Mouse (Mus musculus): Measurements from ENCODE around the gene Whamm. TPM values are rescaled to one million over a fixed set of nuclear protein-coding genes. Genes with fewer than 3 reads are reported as not detected.

Whamm gene
- total RNA-seq, 4 experiments from 2014 or later = 20.6 to 23.8 (median 21.0) TPM

DNA sequence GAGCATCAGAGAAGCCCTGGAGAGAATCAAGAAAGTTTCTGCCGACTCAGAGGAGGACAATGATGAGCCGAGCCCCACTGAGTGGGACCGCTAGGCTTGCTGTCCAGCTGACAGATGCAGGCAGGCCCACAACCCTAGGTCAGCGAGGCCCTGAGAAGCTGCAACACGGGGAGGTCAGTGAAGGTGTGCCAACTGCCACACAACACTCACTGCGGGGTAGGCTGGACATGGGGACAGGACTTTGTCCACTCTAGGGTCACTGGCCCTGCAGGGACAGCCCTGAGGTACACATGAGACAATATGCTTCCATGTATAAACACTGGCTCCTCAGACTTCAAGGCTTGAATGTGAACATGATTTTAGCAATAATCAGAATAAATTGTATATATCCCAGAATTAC, 25.0 kb downstream of the Whamm start:
- DNase-seq (ENCODE audit: low spot score in 2 of 2) = no peak

- no peak for DNase-seq (ENCODE audit: low spot score in 2 of 2)
Measured at GRCm38 (mm10) chr7:81597660-81598059, 26.6 kb downstream of the Whamm start.

- DNase-seq (ENCODE audit: low spot score in 2 of 2) = no peak
Measured at GRCm38 (mm10) chr7:81599379-81600280, 28.6 kb downstream of the Whamm start.

- DNase-seq (ENCODE audit: low spot score in 2 of 2) = no peak
Measured at GRCm38 (mm10) chr7:81604991-81605390, 33.9 kb downstream of the Whamm start.

DNA sequence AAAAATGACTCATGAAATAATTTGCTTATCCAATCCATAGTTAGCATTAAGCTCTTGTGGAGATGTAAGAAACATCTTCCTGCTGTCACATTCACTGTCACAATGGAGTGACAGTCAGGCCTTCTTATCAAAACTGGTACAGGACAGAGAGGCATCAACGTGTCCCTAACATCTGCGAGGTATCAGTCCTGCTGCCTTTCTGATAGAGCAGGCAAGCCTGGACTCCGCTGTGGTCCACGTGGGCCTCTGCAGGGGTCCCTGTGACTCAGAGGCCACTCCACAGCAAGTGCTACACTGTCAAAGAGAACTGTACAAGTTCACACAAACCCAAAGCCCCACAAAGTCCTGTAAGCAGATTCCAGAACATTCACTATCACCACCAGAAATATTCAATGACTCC, 34.4 kb downstream of the Whamm start:
- no peak for DNase-seq (ENCODE audit: low spot score in 2 of 2)

- no peak for DNase-seq (ENCODE audit: low spot score in 2 of 2)
Measured at GRCm38 (mm10) chr7:81606452-81606851, 35.4 kb downstream of the Whamm start.

DNA sequence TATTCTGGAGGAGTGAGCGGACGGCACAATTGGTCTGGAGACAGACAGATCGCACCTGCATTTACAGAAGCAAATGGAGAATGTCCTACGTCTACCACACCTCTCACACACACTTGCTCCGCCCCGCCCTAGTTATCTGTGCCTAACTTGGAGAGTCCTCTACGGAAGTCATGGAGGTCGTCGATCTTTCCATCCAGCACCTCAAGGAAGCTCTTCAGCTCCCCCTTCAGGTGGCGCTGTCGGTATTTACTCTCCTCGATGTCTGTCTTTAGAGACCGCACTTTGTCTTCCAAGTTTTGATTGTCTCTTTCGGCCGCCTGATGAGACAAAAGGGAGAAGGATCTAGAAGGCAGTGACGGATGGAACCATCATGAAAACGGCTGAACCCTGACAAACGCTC, 39.1 kb downstream of the Whamm start:
- no peak for DNase-seq (ENCODE audit: low spot score in 2 of 2)

- no peak for DNase-seq (ENCODE audit: low spot score in 2 of 2)
Measured at GRCm38 (mm10) chr7:81612856-81613635, 42.0 kb downstream of the Whamm start.

- no peak for DNase-seq (ENCODE audit: low spot score in 2 of 2)
Measured at GRCm38 (mm10) chr7:81615031-81615430, 44.0 kb downstream of the Whamm start.

GRCm38 (mm10) chr7:81622793-81623192, 51.7 kb downstream of the Whamm start:
- no peak for DNase-seq (ENCODE audit: low spot score in 2 of 2)

- no peak for DNase-seq (ENCODE audit: low spot score in 2 of 2)
Measured at GRCm38 (mm10) chr7:81623767-81624166, 52.7 kb downstream of the Whamm start.

GRCm38 (mm10) chr7:81626460-81626859, 55.4 kb downstream of the Whamm start:
- no peak for DNase-seq (ENCODE audit: low spot score in 2 of 2)

DNA sequence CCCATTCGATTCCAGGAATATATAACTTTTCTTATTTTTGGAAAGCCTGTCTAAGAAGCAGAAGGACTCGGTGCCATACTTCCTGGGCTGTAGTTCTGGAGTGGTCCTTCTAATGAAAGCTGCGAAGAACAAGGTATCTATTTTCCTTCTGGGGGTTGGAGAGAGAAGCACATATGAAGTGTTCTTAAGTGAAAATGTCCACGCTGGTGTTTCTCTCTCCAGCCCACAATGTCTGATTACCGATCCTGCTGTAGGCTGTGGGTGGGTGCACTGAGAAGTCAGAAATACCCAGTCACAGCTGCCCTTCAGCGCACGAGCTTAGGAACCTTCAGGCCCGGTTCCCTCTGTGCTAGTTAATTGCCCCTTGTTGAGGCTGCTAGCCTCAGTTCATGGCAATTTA, 60.2 kb downstream of the Whamm start:
- no peak for DNase-seq (ENCODE audit: low spot score in 2 of 2)

- no peak for DNase-seq (ENCODE audit: low spot score in 2 of 2)
Measured at GRCm38 (mm10) chr7:81632586-81632985, 61.5 kb downstream of the Whamm start.

- DNase-seq (ENCODE audit: low spot score in 2 of 2) = no peak
Measured at GRCm38 (mm10) chr7:81641101-81641500, 70.0 kb downstream of the Whamm start.

GRCm38 (mm10) chr7:81644551-81645235, 73.6 kb downstream of the Whamm start:
- DNase-seq (ENCODE audit: low spot score in 2 of 2) = no peak

Other genes with a start within 250 kb of the Whamm start
- 100 to 1,000 TPM; 559 to 662 (median 611) TPM for gene Rps17, start 226.0 kb upstream of the Whamm start, total RNA-seq (2022)
- 100 to 1,000 TPM; 106 to 143 (median 140) TPM for gene Cpeb1, start 115.8 kb upstream of the Whamm start, total RNA-seq (2022)
- gene Ap3b2, start 77.3 kb upstream of the Whamm start, total RNA-seq (2022) = 100 to 1,000 TPM; 161 to 182 (median 173) TPM
- gene BC048679, start 73.0 kb upstream of the Whamm start, total RNA-seq (2022) = not detected
- under 1 TPM; 0.27 to 0.33 (median 0.30) TPM for gene Fsd2, start 4.3 kb upstream of the Whamm start, total RNA-seq (2022)
- 10 to 100 TPM; 77.8 to 89.4 (median 88.7) TPM for gene Homer2, start 136.3 kb downstream of the Whamm start, total RNA-seq (2022)
- gene Ramac, start 191.7 kb downstream of the Whamm start, total RNA-seq (2022) = 10 to 100 TPM; 69.5 to 77.5 (median 73.7) TPM
- 10 to 100 TPM; 20.8 to 27.8 (median 25.9) TPM for gene 3110040N11Rik, start 218.2 kb downstream of the Whamm start, total RNA-seq (2022)